Mouse (Mus musculus): ENCODE measurements around the gene Dcbld1.
"Not testable (repeated sequence)": the region's sequence is repeated elsewhere in the genome, so short reads cannot be mapped to it uniquely, and the experiment has no call there.

Gene Dcbld1

DNA sequence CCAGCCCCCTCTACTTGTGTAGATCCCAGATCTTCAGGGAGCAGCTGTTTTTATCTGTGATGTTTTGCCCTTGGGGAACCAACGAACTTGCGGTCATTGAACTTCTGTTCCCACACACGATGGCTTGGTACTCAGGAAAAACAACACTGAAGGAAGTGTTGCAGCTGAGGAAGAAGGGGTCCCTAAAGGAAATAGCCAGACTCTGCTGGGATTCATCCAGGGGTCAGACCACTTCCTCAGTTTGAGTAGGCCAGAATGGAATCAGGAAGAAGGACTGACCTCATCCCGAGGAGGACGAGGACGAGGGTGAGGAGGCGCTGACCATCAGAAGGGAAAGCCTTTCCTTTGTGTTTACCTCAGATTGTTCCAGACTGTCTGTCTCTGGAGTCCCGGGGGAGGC is 75.8 kb downstream of the Dcbld1 start:
- no peak for DNase-seq

DNA sequence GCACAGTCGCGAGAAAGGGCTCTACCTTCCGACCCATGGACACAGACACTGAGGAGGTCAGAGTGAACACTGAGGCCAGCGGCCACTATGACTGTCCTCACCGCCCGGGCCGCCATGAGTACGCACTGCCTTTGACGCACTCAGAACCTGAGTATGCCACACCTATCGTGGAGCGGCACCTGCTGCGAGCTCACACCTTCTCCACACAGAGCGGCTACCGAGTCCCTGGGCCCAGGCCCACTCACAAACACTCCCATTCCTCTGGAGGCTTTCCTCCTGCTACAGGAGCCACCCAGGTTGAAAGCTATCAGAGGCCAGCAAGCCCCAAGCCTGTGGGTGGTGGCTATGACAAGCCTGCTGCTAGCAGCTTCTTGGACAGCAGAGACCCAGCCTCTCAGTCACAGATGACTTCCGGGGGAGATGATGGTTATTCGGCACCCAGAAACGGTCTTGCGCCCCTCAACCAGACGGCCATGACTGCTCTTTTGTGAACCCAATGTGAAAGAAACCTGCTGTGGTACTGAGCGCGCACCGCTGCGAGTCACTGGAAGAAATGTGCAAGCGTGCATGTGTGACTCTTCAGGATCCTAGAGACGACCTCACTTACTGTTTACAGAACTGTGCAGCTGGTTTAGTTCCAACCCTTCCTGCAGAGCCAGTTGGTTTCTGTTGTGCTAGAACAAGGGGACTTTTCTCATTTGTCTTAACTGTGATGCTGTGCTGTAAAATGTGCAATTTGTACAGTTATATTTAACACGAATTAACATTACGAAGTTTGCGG is 86.3 kb downstream of the Dcbld1 start:
- DNase-seq = no peak

DNA sequence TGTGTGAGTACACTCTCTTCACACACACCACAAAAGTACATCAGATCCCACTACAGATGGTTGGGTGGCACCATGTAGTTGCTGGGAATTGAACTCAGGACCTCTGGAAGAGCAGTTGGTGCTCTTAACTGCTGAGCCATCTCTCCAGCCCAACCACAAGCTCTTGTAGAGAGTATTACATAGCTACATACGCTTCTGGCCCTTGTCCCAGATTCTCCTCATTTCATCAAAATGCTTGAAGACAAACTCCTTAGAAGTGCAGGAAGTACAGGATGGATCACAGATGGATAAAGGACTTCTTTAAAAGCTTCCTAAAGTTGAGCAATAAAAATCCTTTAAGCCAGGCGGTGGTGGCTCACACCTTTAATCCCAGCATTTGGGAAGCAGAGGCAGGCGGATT is 88.5 kb downstream of the Dcbld1 start:
- no peak for DNase-seq

DNA sequence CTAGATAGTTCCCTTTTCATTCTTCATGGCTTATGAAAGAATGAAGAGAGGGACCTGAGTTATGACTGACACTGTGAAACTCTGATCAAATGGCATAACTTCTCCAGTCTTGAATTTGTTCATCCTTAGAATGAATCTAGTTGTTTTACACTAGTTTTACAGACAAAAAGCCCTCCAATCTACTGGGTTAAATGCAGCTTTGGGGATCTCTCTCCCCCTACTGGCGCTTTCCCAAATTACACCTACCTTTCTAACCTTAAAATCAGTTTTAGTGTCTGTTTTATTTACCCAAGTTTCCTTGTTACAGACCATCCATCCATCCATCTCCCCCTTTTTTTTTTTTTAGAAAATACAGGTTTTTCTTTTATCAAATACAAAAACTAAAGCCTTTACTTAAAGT is 97.6 kb downstream of the Dcbld1 start:
- DNase-seq = no peak

DNA sequence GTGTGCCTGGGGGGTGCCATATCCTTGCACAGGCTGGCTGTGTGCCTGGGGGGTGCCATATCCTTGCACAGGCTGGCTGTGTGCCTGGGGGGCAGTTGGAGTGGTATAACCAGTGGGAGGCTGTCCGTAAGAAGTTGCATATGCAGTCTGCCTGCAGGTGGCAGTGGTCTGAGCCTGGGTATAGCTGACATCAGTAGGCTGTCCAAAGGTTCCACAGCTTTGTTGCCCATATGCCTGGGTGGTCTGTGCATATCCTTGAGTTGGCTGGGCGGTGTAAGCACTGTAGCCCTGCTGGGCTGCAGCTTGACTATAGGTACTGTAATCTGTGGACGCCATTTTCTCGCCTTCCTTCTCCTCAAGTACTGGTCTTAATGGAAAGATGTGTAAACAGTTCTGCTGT is 109.9 kb downstream of the Dcbld1 start:
- DNase-seq = not testable (repeated sequence)

DNA sequence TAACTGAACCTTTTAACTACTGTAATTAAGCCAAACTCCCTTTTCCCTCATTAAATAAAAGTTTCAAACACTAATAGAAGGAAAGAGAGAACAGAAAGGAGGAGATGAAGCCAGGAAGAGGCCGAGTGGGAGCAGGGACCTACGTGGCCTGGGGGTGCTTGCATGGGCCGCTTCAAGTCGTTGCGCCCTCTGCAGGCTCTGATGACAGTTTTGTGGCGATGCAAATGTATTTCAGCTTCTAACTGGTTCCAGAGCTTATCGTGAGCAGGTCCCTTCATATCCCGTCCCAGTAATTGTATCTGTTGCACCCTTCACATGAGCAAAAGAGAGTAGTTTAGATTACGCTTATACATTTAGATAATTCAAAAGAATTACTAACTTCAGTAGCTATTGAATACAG is 119.8 kb downstream of the Dcbld1 start:
- DNase-seq = no peak

DNA sequence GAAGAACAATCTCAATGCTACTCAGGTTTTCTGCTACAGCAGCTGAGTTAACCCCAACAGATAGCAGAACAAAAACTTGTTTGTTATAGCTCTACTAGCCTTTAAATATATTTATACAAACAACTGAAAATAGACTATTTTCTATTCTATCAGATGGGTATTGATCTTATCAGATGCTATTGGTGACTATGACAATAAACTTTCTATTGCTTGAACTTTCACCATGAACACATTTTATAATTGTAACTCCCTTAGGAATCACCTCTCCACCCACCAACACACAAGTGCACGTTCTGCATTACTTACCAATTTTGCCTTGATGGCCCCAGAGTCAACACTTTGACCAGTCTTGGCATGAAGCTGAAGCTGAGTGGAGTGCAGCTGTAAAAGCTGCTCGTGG is 125.0 kb downstream of the Dcbld1 start, which contains the start of gene Gm26741:
Gene Gm26741 (plus strand): TSS at position 301 of the 400 bp plus-strand sequence.
- no peak for DNase-seq

DNA sequence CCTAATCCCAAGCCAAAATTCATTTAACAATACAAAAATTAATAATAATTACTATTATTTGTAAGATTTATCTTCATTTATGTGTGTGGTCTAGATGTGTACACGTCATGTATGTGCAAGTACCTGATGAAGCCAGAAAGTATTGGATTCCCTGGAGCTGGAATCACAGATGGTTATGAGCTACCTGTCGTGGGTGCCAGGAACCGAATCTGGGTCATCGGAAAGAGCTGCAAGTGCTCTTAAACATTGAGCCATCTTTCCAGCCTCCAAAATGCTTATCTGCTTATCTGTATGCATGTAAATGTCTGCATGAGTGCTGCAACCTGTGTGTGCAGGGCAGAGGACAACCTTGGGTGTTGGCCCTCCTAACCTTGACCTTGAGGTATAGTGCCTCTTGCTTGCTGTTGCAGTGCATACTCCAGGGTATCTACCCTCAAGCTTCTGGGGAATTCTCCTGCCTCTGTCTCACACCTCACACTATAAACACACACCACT is 126.9 kb downstream of the Dcbld1 start:
- DNase-seq = peak; percentile 71

DNA sequence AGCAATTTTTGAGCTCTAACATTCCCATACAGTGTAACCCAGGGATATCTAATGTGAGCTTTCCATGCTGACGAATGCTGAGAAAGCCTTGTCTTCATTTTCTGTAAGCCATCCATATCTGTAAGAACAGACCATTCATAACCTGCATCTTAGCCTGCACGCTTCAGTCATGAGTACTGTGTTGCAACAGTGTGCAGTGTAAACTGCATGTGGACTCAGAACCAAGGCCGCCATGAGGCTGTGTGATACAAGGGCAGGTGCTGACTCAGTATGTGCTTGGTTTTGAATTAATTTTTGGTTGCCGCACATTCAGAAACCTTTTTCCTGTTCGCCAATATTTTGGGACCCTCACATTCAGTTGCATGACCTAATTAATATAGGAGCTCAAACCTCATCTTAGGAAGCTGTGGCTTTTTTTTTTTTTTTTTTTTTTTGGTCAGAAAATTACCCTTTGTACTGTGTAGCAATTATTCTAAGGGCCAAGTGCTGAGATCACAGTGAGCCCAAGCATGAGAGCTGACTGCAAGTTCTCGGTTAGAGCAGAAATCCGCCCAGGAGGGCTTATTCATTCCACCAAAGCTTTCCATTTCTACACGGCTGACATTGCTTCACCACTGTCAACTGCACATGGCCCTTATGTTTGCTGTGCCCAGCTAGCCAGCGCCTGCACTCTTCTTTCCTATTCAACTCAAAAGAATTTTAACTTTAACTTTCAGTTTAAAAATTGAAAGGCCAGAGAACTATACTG is 127.6 kb downstream of the Dcbld1 start:
- no peak for DNase-seq

DNA sequence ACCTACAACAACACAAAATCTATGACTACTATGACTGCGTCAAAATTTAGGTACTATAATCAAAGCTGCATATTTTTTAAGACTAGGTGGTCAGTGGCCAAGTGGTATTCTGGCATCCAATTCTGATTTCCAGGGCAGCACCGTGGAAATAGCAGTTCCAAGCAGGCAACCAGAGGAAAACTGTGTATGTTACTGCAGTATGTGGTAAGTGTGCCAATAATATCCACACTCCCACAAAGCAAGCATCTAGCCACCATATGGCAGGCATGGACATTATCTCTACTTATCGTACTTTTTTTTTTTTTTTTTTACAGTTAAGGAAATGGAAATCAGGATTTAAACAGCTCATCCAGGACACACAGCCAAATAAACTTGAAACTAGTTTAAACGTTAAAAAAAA is 135.0 kb downstream of the Dcbld1 start:
- DNase-seq = peak; percentile 47
